Mouse (Mus musculus): ENCODE results near the gene Ssbp3. TPM values are rescaled to one million over a fixed set of nuclear protein-coding genes. Genes with fewer than 3 reads are reported as not detected.

The Ssbp3 gene
- total and polyA plus RNA-seq, 2 experiments from 2014 or later: 108 to 155 TPM

GRCm38 (mm10) chr4:107098791-107099525, 188.5 kb downstream of the Ssbp3 start:
- ATAC-seq (no peak), DNase-seq (ENCODE audit: low spot score) (no peak)
- no peak overlapping the region for H3K4me3 ChIP-seq (ENCODE audit: low read length)
- H3K4me1 ChIP-seq (ENCODE audit: insufficient read depth, low read length): 0 out of 2 replicates have a peak, but pooled peaks cover 16% of the 10 kb centered on the region
- H3K9me3 ChIP-seq (ENCODE audit: low read length): no peaks in the 10 kb centered on the region
- no peaks in the 10 kb centered on the region for H3K27me3 ChIP-seq (ENCODE audit: insufficient read depth, low read length)
- no peak for TF ChIP-seq CTCF (IDR thresholded peaks at IDR 0.05; ENCODE audit: low read depth)
- no peak overlapping the region for H3K27ac ChIP-seq
- H3K36me3 ChIP-seq (ENCODE audit: insufficient read depth, low read length): no peaks in the 10 kb centered on the region
- no peak overlapping the region for H3K4me2 ChIP-seq (ENCODE audit: low read depth, low read length)
- 60% methylated on average over 17 of the region's 17 CpGs for WGBS
- H3K9ac ChIP-seq (replicated peaks; ENCODE audit: low read length): no peak overlapping the region

Other genes with a start within 250 kb of the Ssbp3 start
- gene Ttc4, start 231.8 kb upstream of the Ssbp3 start, total RNA-seq (2014; rRNA removed): 106 and 118 TPM in 2 replicates
- 83.0 and 84.0 TPM in 2 replicates for gene Ttc4, start 231.8 kb upstream of the Ssbp3 start, polyA plus RNA-seq (2015; fragmentation: Nextera tagmentation; extraction: Ambion mirVana)
- 0.68 and 0.99 TPM in 2 replicates for gene Mroh7, start 179.8 kb upstream of the Ssbp3 start, total RNA-seq (2014; rRNA removed)
- 0.59 and 0.98 TPM in 2 replicates for gene Mroh7, start 179.8 kb upstream of the Ssbp3 start, polyA plus RNA-seq (2015; fragmentation: Nextera tagmentation; extraction: Ambion mirVana)
- not detected in 2 replicates for gene Fam151a, start 176.8 kb upstream of the Ssbp3 start, total RNA-seq (2014; rRNA removed)
- gene Fam151a, start 176.8 kb upstream of the Ssbp3 start, polyA plus RNA-seq (2015; fragmentation: Nextera tagmentation; extraction: Ambion mirVana): not detected in 2 replicates
- 11.1 and 12.2 TPM in 2 replicates for gene Acot11, start 105.7 kb upstream of the Ssbp3 start, total RNA-seq (2014; rRNA removed)
- gene Acot11, start 105.7 kb upstream of the Ssbp3 start, polyA plus RNA-seq (2015; fragmentation: Nextera tagmentation; extraction: Ambion mirVana): 2.0 and 2.7 TPM in 2 replicates
- 59.2 TPM in 2 replicates for gene Mrpl37, start 156.2 kb downstream of the Ssbp3 start, total RNA-seq (2014; rRNA removed)
- gene Mrpl37, start 156.2 kb downstream of the Ssbp3 start, polyA plus RNA-seq (2015; fragmentation: Nextera tagmentation; extraction: Ambion mirVana): 77.8 and 79.7 TPM in 2 replicates
- 8.7 and 21.3 TPM in 2 replicates for gene Cyb5rl, start 156.3 kb downstream of the Ssbp3 start, total RNA-seq (2014; rRNA removed)
- 4.1 and 4.6 TPM in 2 replicates for gene Cyb5rl, start 156.3 kb downstream of the Ssbp3 start, polyA plus RNA-seq (2015; fragmentation: Nextera tagmentation; extraction: Ambion mirVana)
- gene Cdcp2, start 186.2 kb downstream of the Ssbp3 start, total RNA-seq (2014; rRNA removed): 0.68 TPM in 1 of 2 replicates, not detected in the other
- gene Cdcp2, start 186.2 kb downstream of the Ssbp3 start, polyA plus RNA-seq (2015; fragmentation: Nextera tagmentation; extraction: Ambion mirVana): 0.13 TPM in 1 of 2 replicates, not detected in the other

All from hindbrain, postnatal 0 days (tissue).